Mouse (Mus musculus): ENCODE data around the gene Npas3.

DNA sequence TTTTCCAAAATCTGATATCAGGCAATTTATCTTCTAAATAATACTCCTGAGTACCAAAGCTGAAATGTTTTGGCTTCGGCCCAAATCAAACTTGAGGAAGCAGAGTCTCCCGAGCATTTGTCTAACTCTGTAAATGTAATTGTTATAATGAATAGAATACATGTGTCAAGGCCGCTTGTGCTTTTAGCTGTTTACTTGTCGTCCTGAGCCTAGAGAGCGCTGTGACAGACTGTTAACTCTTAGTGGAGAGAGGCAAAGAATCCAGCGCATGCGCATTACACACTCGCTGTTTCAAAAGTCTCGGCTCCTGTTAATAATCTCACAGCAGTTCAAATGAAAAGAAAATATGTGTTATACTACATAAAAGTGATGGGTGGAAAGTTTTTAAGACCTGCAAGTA, 94.3 kb downstream of the Npas3 start:
- no peak for TF ChIP-seq POLR2A (IDR thresholded peaks at IDR 0.05; ENCODE audit: insufficient read depth, low read depth, low read length)
- no peak for TF ChIP-seq EP300 (IDR thresholded peaks at IDR 0.05; ENCODE audit: insufficient read depth, low read depth, low read length)

Data from heart, adult 2 months (tissue).